ENCODE assay signal across 24 mouse cellular contexts in the genomic region with DNA sequence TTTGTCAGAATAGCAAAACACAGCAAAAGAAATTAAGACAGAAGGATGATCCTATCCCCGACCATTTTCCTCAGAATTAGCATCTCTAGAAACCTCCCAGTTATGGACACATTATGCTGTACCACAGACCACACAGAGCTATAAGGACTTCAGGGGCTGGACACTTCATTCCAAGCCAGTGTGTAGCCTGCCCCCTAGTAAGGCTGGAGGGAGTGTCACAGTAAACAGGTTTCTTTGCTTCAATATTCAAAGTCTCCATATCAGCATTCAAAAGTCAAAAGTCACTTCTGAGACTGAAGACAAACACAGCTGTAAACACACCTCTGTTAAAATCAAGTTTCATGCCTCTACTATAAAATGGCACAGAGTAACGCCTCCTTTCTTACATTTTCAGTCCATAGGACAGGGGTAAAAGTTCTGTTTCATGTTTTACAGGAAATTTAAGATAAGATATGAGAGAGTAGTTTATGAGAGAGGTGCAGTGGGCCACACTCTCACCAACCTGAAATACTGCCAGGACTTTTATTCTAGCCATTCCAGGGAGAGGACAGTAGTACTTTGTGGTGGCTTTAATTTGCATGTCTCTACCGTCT.
A peak's percentile ranks its signal among the peaks of the same experiment; 100 is the strongest.
DNase-seq lines count a peak whose midpoint lies in the region; ATAC-seq lines count a peak whose summit lies in the region.
"Had no signal": no experiment of that assay in that cellular context is flagged by ENCODE, and none has a peak within 500 bp of the region (broad histone marks: within the 10 kb centered on the region; RNA-seq: fewer than 3 reads in every experiment).

No protein-coding gene starts in this region.

- H3K9ac ChIP-seq in intestine, embryonic 16.5 days (ENCODE audit: low read depth, low read length) = no peak overlapping the region
- no peak overlapping the region for H3K9ac ChIP-seq in stomach, embryonic 15.5 days
- H3K9ac ChIP-seq: embryonic facial prominence, embryonic 13.5 days; embryonic facial prominence, embryonic 15.5 days; forebrain, embryonic 12.5 days had no signal

- H3K36me3 ChIP-seq in intestine, embryonic 16.5 days (ENCODE audit: control insufficient read depth, insufficient read depth, low read length) = no peaks in the 10 kb centered on the region
- no peaks in the 10 kb centered on the region for H3K36me3 ChIP-seq in stomach, embryonic 15.5 days
- H3K36me3 ChIP-seq: embryonic facial prominence, embryonic 13.5 days; embryonic facial prominence, embryonic 15.5 days; forebrain, embryonic 10.5 days; forebrain, embryonic 12.5 days had no signal

- H3K9me3 ChIP-seq in intestine, embryonic 16.5 days (ENCODE audit: control insufficient read depth, low read length) = no peaks in the 10 kb centered on the region
- no peaks in the 10 kb centered on the region for H3K9me3 ChIP-seq in stomach, embryonic 15.5 days
- H3K9me3 ChIP-seq: embryonic facial prominence, embryonic 13.5 days; embryonic facial prominence, embryonic 15.5 days; forebrain, embryonic 10.5 days; forebrain, embryonic 12.5 days had no signal

- peaks cover 6% of the 10 kb centered on the region; the same call in 1 of the 2 replicates for H3K4me1 ChIP-seq in intestine, embryonic 16.5 days (ENCODE audit: control insufficient read depth, insufficient read depth, low read length)
- H3K4me1 ChIP-seq in stomach, embryonic 15.5 days = no peaks in the 10 kb centered on the region
- H3K4me1 ChIP-seq: embryonic facial prominence, embryonic 13.5 days; embryonic facial prominence, embryonic 15.5 days; forebrain, embryonic 12.5 days had no signal

- H3K27me3 ChIP-seq in intestine, embryonic 16.5 days (replicated peaks; ENCODE audit: control insufficient read depth, insufficient read depth, low read length) = no peaks in the 10 kb centered on the region
- H3K27me3 ChIP-seq in stomach, embryonic 15.5 days (replicated peaks) = no peaks in the 10 kb centered on the region
- H3K27me3 ChIP-seq: embryonic facial prominence, embryonic 13.5 days; embryonic facial prominence, embryonic 15.5 days; forebrain, embryonic 12.5 days had no signal

- no peak overlapping the region for H3K4me2 ChIP-seq in intestine, embryonic 16.5 days (ENCODE audit: low read depth, low read length)
- H3K4me2 ChIP-seq in stomach, embryonic 15.5 days = no peak overlapping the region
- H3K4me2 ChIP-seq: embryonic facial prominence, embryonic 13.5 days; embryonic facial prominence, embryonic 15.5 days; forebrain, embryonic 12.5 days had no signal

- intact Hi-C loops in heart, postnatal 25 days (cut with DNase I) = no loop called here

- peak; percentile 2 for DNase-seq in heart, adult 11 months
- no peak for DNase-seq in heart, postnatal 25 days (ENCODE audit: low spot score)
- no peak for DNase-seq in testis, postnatal 14 days (ENCODE audit: low spot score)
- no peak for DNase-seq in retina, embryonic 14.5 days (ENCODE audit: low spot score)
- no peak for DNase-seq in kidney, postnatal 10 days
- DNase-seq: adrenal gland, adult 2 months; adrenal gland, postnatal 10 days; adrenal gland, postnatal 25 days; B cell, adult 2 months; cerebellum, adult 11-12 months; cerebellum, adult 2 months; cerebellum, adult 9-10 months; cerebellum, postnatal 10 days; cerebellum, postnatal 25 days had no signal

- H3K4me3 ChIP-seq in intestine, embryonic 16.5 days (ENCODE audit: low read length) = no peak overlapping the region
- no peak overlapping the region for H3K4me3 ChIP-seq in stomach, embryonic 15.5 days (replicated peaks)
- H3K4me3 ChIP-seq: embryonic facial prominence, embryonic 13.5 days; embryonic facial prominence, embryonic 15.5 days; erythroblast, embryonic 14.5 days; forebrain, embryonic 10.5 days; forebrain, embryonic 12.5 days had no signal

- no peak overlapping the region for H3K27ac ChIP-seq in intestine, embryonic 16.5 days (ENCODE audit: low read length)
- H3K27ac ChIP-seq in stomach, embryonic 15.5 days = no peak overlapping the region
- H3K27ac ChIP-seq: embryonic facial prominence, embryonic 13.5 days; embryonic facial prominence, embryonic 15.5 days; forebrain, embryonic 10.5 days; forebrain, embryonic 12.5 days had no signal

- peak; percentile 69; the same call in 1 of the 2 replicates for ATAC-seq in intestine, embryonic 16.5 days
- ATAC-seq in stomach, embryonic 15.5 days (ENCODE audit: insufficient read depth, low FRiP score, low read depth) = peak; percentile 56; the same call in 1 of the 2 replicates
- ATAC-seq: CD4-positive, CD25-positive, alpha-beta regulatory T cell, adult 4 months; forebrain, embryonic 14.5 days; forebrain, embryonic 16.5 days had no signal

- 65% methylated on average over 3 of the region's 3 CpGs for WGBS in intestine, embryonic 16.5 days
- 69% methylated on average over 3 of the region's 3 CpGs for WGBS in stomach, embryonic 15.5 days
